Mouse (Mus musculus) gonadal fat pad, adult 2 months (tissue): ENCODE data around the gene Serpina9. TPM values are rescaled to one million over a fixed set of nuclear protein-coding genes. Genes with fewer than 3 reads are reported as not detected.

Experiments used
- polyA plus RNA-seq: library from polyadenylated mRNA; depleted of rRNA; stranded (reverse); fragments of >200 nt; gene quantifications from 2 replicates; pipeline ENCODE4 v1.2.3, GENCODE M21; 2012; rRNA removed

Serpina9 gene
- polyA plus RNA-seq, 1 experiment: not detected

Other genes starting within 250 kb of the Serpina9 start
- 2.5 and 4.3 TPM in 2 replicates for gene Serpina1d, start 240.2 kb downstream of the Serpina9 start, polyA plus RNA-seq
- gene Serpina1b, start 183.4 kb downstream of the Serpina9 start, polyA plus RNA-seq: 5.8 and 97.4 TPM in 2 replicates
- gene Serpina1a, start 150.2 kb downstream of the Serpina9 start, polyA plus RNA-seq: 4.8 and 41.4 TPM in 2 replicates
- gene Serpina1c, start 108.9 kb downstream of the Serpina9 start, polyA plus RNA-seq: 5.4 and 7.3 TPM in 2 replicates
- 0.36 and 0.85 TPM in 2 replicates for gene Serpina1e, start 54.8 kb downstream of the Serpina9 start, polyA plus RNA-seq
- not detected in 2 replicates for gene Serpina11, start 23.8 kb downstream of the Serpina9 start, polyA plus RNA-seq
- gene Serpina12, start 30.7 kb upstream of the Serpina9 start, polyA plus RNA-seq: 0.07 TPM in 1 of 2 replicates, not detected in the other
- 0.05 and 0.14 TPM in 2 replicates for gene Serpina5, start 87.4 kb upstream of the Serpina9 start, polyA plus RNA-seq
- gene Serpina3a, start 99.0 kb upstream of the Serpina9 start, polyA plus RNA-seq: not detected in 2 replicates
- 0.08 and 0.91 TPM in 2 replicates for gene Serpina3b, start 114.2 kb upstream of the Serpina9 start, polyA plus RNA-seq
- gene Serpina3c, start 140.1 kb upstream of the Serpina9 start, polyA plus RNA-seq: 49.4 and 89.8 TPM in 2 replicates
- 0.27 and 0.57 TPM in 2 replicates for gene Serpina3f, start 200.8 kb upstream of the Serpina9 start, polyA plus RNA-seq
- 2.4 and 3.2 TPM in 2 replicates for gene Serpina3g, start 222.5 kb upstream of the Serpina9 start, polyA plus RNA-seq
- 1.1 and 1.3 TPM in 2 replicates for gene Serpina3i, start 249.4 kb upstream of the Serpina9 start, polyA plus RNA-seq